8 mouse cellular contexts compared by ENCODE assay signal in genomic region chr17:27837850-27838249, GRCm38 (mm10). TPM values are rescaled to one million over a fixed set of nuclear protein-coding genes. Genes with fewer than 3 reads are reported as not detected.
DNase-seq lines count a peak whose midpoint lies in the region; ATAC-seq and TF ChIP-seq lines count a peak whose summit lies in the region.
"Not testable (repeated sequence)": the region's sequence is repeated elsewhere in the genome, so short reads cannot be mapped to it uniquely, and the experiment has no call there.

TSS of gene Snrpc (plus strand) at chr17:27838150.

- not testable (repeated sequence) for ATAC-seq in forebrain, embryonic 16.5 days; heart, embryonic 14.5 days (ENCODE audit: insufficient number of reproducible peaks, insufficient read depth, low FRiP score, low read depth); intestine, embryonic 15.5 days; lung, embryonic 15.5 days (ENCODE audit: borderline replicate concordance, extremely low read depth, low FRiP score, low TSS enrichment); neural tube, embryonic 13.5 days (ENCODE audit: low read depth)

- H3K27me3 ChIP-seq in C2C12 (ENCODE audit: control insufficient read depth, insufficient read depth, insufficient read length): peaks cover 13% of the 10 kb centered on the region
- H3K27me3 ChIP-seq in forebrain, embryonic 16.5 days (replicated peaks; ENCODE audit: control insufficient read depth, insufficient read depth, low read length); heart, embryonic 14.5 days (ENCODE audit: control insufficient read depth, insufficient read depth, low read length); intestine, embryonic 15.5 days (replicated peaks); lung, embryonic 15.5 days: not testable (repeated sequence)
- peaks cover 15% of the 10 kb centered on the region for H3K27me3 ChIP-seq in neural tube, embryonic 13.5 days

- not testable (repeated sequence) for H3K4me1 ChIP-seq in brown adipose tissue, adult 24 weeks (ENCODE audit: control insufficient read depth, insufficient read depth, insufficient read length, low read length); heart, embryonic 14.5 days (ENCODE audit: control insufficient read depth in 2 of 2, insufficient read depth in 2 of 2, low read length in 2 of 2); intestine, embryonic 15.5 days (replicated peaks); lung, embryonic 15.5 days
- H3K4me1 ChIP-seq in forebrain, embryonic 16.5 days (replicated peaks; ENCODE audit: control insufficient read depth, insufficient read depth, low read length): peaks cover 17% of the 10 kb centered on the region
- peaks cover 19% of the 10 kb centered on the region for H3K4me1 ChIP-seq in neural tube, embryonic 13.5 days (replicated peaks)

- WGBS in forebrain, embryonic 16.5 days: 79% methylated on average over 3 of the region's 4 CpGs
- 63% methylated on average over 3 of the region's 4 CpGs for WGBS in heart, embryonic 14.5 days
- 84% methylated on average over 4 of the region's 4 CpGs for WGBS in intestine, embryonic 15.5 days
- WGBS in lung, embryonic 15.5 days: 70% methylated on average over 4 of the region's 4 CpGs
- WGBS in neural tube, embryonic 13.5 days: 83% methylated on average over 4 of the region's 4 CpGs

- H3K79me2 ChIP-seq in C2C12 (ENCODE audit: control insufficient read depth, insufficient read depth): peaks cover 28% of the 10 kb centered on the region

- not testable (repeated sequence) for H3K4me2 ChIP-seq in forebrain, embryonic 16.5 days (ENCODE audit: low read length)
- H3K4me2 ChIP-seq in heart, embryonic 14.5 days (ENCODE audit: low read length): 0 out of 2 replicates have a peak within 1 kb of the TSS, but pooled peaks have one; percentile 93
- peak within 1 kb of the TSS; percentile 56 for H3K4me2 ChIP-seq in intestine, embryonic 15.5 days (replicated peaks)
- H3K4me2 ChIP-seq in lung, embryonic 15.5 days: peak within 1 kb of the TSS; percentile 65; the same call in 1 of the 2 replicates
- H3K4me2 ChIP-seq in neural tube, embryonic 13.5 days: 0 out of 2 replicates have a peak within 1 kb of the TSS, but pooled peaks have one; percentile 73

- peaks cover 12% of the 10 kb centered on the region for H3K36me3 ChIP-seq in C2C12 (ENCODE audit: control insufficient read depth, insufficient read depth)
- H3K36me3 ChIP-seq in forebrain, embryonic 16.5 days (ENCODE audit: control insufficient read depth, insufficient read depth); intestine, embryonic 15.5 days; lung, embryonic 15.5 days: not testable (repeated sequence)
- H3K36me3 ChIP-seq in heart, embryonic 14.5 days (ENCODE audit: control insufficient read depth, insufficient read depth, low read length): peaks cover 12% of the 10 kb centered on the region
- peaks cover 10% of the 10 kb centered on the region for H3K36me3 ChIP-seq in neural tube, embryonic 13.5 days

- H3K9me3 ChIP-seq in forebrain, embryonic 16.5 days (ENCODE audit: control insufficient read depth, low read length); heart, embryonic 14.5 days (ENCODE audit: control insufficient read depth, low read length); intestine, embryonic 15.5 days; lung, embryonic 15.5 days; neural tube, embryonic 13.5 days: not testable (repeated sequence)

- H3K4me3 ChIP-seq in C2C12 (ENCODE audit: insufficient read depth, poor library complexity, severe bottlenecking); brown adipose tissue, adult 24 weeks (ENCODE audit: insufficient read depth, low read depth, low read length); forebrain, embryonic 16.5 days (replicated peaks; ENCODE audit: low read length); heart, embryonic 14.5 days (ENCODE audit: control insufficient read depth in 1 of 2, insufficient read depth in 1 of 2, low read depth in 1 of 2, low read length in 2 of 2); lung, embryonic 15.5 days; neural tube, embryonic 13.5 days: not testable (repeated sequence)
- H3K4me3 ChIP-seq in intestine, embryonic 15.5 days (replicated peaks): peak within 1 kb of the TSS; percentile 87; the same call in 1 of the 2 replicates

- DNase-seq in left cerebral cortex, postnatal 14 days (ENCODE audit: low spot score in 2 of 2): not testable (repeated sequence)

- not testable (repeated sequence) for H3K79me3 ChIP-seq in C2C12 (ENCODE audit: low read depth)

- not testable (repeated sequence) for H3K9ac ChIP-seq in forebrain, embryonic 16.5 days (replicated peaks; ENCODE audit: low read depth, low read length); heart, embryonic 14.5 days (ENCODE audit: low read length); intestine, embryonic 15.5 days; lung, embryonic 15.5 days; neural tube, embryonic 13.5 days

- not testable (repeated sequence) for H3K27ac ChIP-seq in brown adipose tissue, adult 24 weeks (replicated peaks; ENCODE audit: low read depth, low read length); forebrain, embryonic 16.5 days (ENCODE audit: low read length); heart, embryonic 14.5 days (replicated peaks in 1 of 2; ENCODE audit: control insufficient read depth in 1 of 2, insufficient read depth in 1 of 2, low read depth in 2 of 2, low read length in 2 of 2); lung, embryonic 15.5 days; neural tube, embryonic 13.5 days (replicated peaks)
- H3K27ac ChIP-seq in intestine, embryonic 15.5 days: peak within 1 kb of the TSS; percentile 74; the same call in 1 of the 2 replicates

- intact Hi-C loops in left cerebral cortex, postnatal 14 days (cut with DNase I): not testable (repeated sequence)

- TF ChIP-seq CTCF in C2C12 (IDR thresholded peaks at IDR 0.05; ENCODE audit: control insufficient read depth, insufficient read depth, insufficient read length): not testable (repeated sequence)

- H3ac ChIP-seq in C2C12 (ENCODE audit: control insufficient read depth, insufficient read length, low read depth): not testable (repeated sequence)

RNA-seq across cellular contexts. Expression of gene Snrpc, which starts in this region (rescaled TPM):
- polyA plus RNA-seq in C2C12 (2012; fragmentation: generic; extraction: Trizol): 318 TPM
- polyA plus RNA-seq in brown adipose tissue, adult 24 weeks (2012; ENCODE audit: insufficient read depth, insufficient read length, missing spikeins): 50.9 and 79.9 TPM in 2 replicates
- 255 and 264 TPM in 2 replicates for polyA plus RNA-seq in forebrain, embryonic 16.5 days (2015; fragmentation: Nextera tagmentation; extraction: Ambion mirVana)
- 213 and 228 TPM in 2 replicates for polyA plus RNA-seq in heart, embryonic 14.5 days (2014; fragmentation: Nextera tagmentation; extraction: Ambion mirVana)
- 250 and 266 TPM in 2 replicates for polyA plus RNA-seq in intestine, embryonic 15.5 days (2015; fragmentation: Nextera tagmentation; extraction: Ambion mirVana)
- 10 to 100 TPM; 66.0 to 71.1 TPM for total RNA-seq in left cerebral cortex, postnatal 14 days (2021)
- 320 and 343 TPM in 2 replicates for polyA plus RNA-seq in lung, embryonic 15.5 days (2015; fragmentation: Nextera tagmentation; extraction: Ambion mirVana)
- polyA plus RNA-seq in neural tube, embryonic 13.5 days (2015; fragmentation: Nextera tagmentation; extraction: Ambion mirVana): 257 and 271 TPM in 2 replicates
